Mouse (Mus musculus): ENCODE results near the gene Dpf3. TPM values are rescaled to one million over a fixed set of nuclear protein-coding genes. Genes with fewer than 3 reads are reported as not detected.

Dpf3 gene
- total and polyA plus RNA-seq, 2 experiments from 2014 or later: 5.2 to 15.3 TPM

DNA sequence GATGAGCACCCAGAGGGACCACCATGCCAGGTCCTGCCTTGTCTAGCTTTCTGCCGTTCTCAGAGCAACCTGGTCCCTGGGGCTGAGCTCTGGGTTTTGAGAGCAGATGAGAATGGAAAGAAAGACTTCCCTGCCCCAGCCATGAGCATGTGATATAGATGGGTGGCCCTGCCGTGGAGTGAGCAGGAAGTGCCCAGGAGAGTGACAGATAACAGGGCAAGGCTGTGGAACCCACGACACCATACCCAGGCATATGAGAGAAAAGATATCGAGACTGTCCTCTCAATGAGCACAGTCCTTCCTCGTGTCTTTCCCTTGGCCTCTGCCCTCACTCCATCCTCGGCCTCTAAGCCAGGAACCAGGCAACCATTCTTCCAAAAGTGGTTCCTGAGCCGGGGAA lies 172.8 kb downstream of the Dpf3 start:
- TF ChIP-seq EP300 (IDR thresholded peaks at IDR 0.05; ENCODE audit: low read depth): no peak
- no peak for TF ChIP-seq CTCF (IDR thresholded peaks at IDR 0.05; ENCODE audit: low read depth)
- Histone ChIP-seq H3K4me2 (ENCODE audit: low read depth, low read length) (no peak overlapping the region), H3K9ac (replicated peaks; ENCODE audit: low read depth, low read length) (no peak overlapping the region), H3K36me3 (replicated peaks; ENCODE audit: control insufficient read depth, insufficient read depth, low read length) (no peaks in the 10 kb centered on the region), H3K27me3 (ENCODE audit: control insufficient read depth, insufficient read depth, low read length) (no peaks in the 10 kb centered on the region), H3K9me3 (replicated peaks; ENCODE audit: control insufficient read depth, low read length) (no peaks in the 10 kb centered on the region), H3K4me1 (ENCODE audit: control insufficient read depth, insufficient read depth) (no peaks in the 10 kb centered on the region), H3K4me3 (ENCODE audit: low read depth, low read length) (no peak overlapping the region), H3K27ac (ENCODE audit: low read depth) (no peak overlapping the region)
- 53% methylated on average over 7 of the region's 7 CpGs for WGBS
- ATAC-seq (ENCODE audit: insufficient read depth, low read depth): no peak
- no peak for DNase-seq (ENCODE audit: low spot score)

DNA sequence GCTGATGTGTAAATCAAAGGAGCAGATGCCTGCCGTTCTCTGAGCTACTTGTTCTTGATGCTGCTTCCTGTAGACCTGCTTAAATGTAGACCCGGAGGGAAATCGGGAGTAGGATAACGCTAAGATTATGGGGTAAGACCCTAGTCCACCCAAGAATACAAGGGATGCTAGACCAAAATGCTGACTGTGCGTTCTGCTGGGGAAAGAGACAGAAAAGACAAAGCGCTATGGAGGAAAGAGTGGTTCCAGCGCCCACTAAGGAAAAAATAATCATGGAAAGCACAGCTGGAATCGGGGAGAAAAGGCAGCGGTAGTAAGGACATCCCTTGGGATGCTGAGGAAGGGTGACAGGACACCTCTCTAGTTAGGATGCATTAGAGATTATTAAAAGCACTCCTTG lies 174.7 kb downstream of the Dpf3 start:
- Histone ChIP-seq H3K4me3 (ENCODE audit: low read depth, low read length) (no peak overlapping the region), H3K4me1 (ENCODE audit: control insufficient read depth, insufficient read depth) (no peaks in the 10 kb centered on the region), H3K27me3 (ENCODE audit: control insufficient read depth, insufficient read depth, low read length) (no peaks in the 10 kb centered on the region), H3K4me2 (ENCODE audit: low read depth, low read length) (no peak overlapping the region), H3K9me3 (replicated peaks; ENCODE audit: control insufficient read depth, low read length) (no peaks in the 10 kb centered on the region), H3K9ac (replicated peaks; ENCODE audit: low read depth, low read length) (no peak overlapping the region), H3K36me3 (replicated peaks; ENCODE audit: control insufficient read depth, insufficient read depth, low read length) (no peaks in the 10 kb centered on the region), H3K27ac (ENCODE audit: low read depth) (no peak overlapping the region)
- no peak for TF ChIP-seq CTCF (IDR thresholded peaks at IDR 0.05; ENCODE audit: low read depth)
- no peak for TF ChIP-seq EP300 (IDR thresholded peaks at IDR 0.05; ENCODE audit: low read depth)
- no peak for DNase-seq (ENCODE audit: low spot score)
- ATAC-seq (ENCODE audit: insufficient read depth, low read depth): no peak
- 92% methylated on average over 9 of the region's 9 CpGs for WGBS

DNA sequence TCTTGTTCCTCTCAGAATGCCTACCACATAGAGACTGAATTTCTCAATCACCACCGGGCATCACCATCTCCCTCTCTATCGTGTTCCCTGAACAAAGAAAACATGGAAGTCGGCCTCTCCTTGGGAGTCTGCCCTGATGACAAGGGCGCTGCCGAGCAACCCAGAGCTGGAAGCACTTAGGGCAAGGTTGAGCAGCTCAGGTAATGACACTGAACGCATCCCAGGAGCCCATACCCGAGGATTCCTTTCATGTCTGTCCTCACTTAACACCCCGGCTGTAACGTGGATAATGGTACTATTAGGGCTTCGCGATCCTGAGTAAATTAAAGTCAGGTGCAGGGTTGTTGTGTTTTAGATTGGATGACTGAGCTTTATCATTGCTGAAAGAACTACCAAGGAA lies 176.9 kb downstream of the Dpf3 start:
- no peak overlapping the region for H3K4me3 ChIP-seq (ENCODE audit: low read depth, low read length)
- no peaks in the 10 kb centered on the region for H3K9me3 ChIP-seq (replicated peaks; ENCODE audit: control insufficient read depth, low read length)
- no peak overlapping the region for H3K27ac ChIP-seq (ENCODE audit: low read depth)
- 61% methylated on average over 11 of the region's 11 CpGs for WGBS
- DNase-seq (ENCODE audit: low spot score) (no peak), ATAC-seq (ENCODE audit: insufficient read depth, low read depth) (no peak)
- no peaks in the 10 kb centered on the region for H3K36me3 ChIP-seq (replicated peaks; ENCODE audit: control insufficient read depth, insufficient read depth, low read length)
- no peak overlapping the region for H3K9ac ChIP-seq (replicated peaks; ENCODE audit: low read depth, low read length)
- no peak for TF ChIP-seq CTCF (IDR thresholded peaks at IDR 0.05; ENCODE audit: low read depth)
- no peak for TF ChIP-seq EP300 (IDR thresholded peaks at IDR 0.05; ENCODE audit: low read depth)
- no peak overlapping the region for H3K4me2 ChIP-seq (ENCODE audit: low read depth, low read length)
- no peaks in the 10 kb centered on the region for H3K4me1 ChIP-seq (ENCODE audit: control insufficient read depth, insufficient read depth)
- H3K27me3 ChIP-seq (ENCODE audit: control insufficient read depth, insufficient read depth, low read length): no peaks in the 10 kb centered on the region

DNA sequence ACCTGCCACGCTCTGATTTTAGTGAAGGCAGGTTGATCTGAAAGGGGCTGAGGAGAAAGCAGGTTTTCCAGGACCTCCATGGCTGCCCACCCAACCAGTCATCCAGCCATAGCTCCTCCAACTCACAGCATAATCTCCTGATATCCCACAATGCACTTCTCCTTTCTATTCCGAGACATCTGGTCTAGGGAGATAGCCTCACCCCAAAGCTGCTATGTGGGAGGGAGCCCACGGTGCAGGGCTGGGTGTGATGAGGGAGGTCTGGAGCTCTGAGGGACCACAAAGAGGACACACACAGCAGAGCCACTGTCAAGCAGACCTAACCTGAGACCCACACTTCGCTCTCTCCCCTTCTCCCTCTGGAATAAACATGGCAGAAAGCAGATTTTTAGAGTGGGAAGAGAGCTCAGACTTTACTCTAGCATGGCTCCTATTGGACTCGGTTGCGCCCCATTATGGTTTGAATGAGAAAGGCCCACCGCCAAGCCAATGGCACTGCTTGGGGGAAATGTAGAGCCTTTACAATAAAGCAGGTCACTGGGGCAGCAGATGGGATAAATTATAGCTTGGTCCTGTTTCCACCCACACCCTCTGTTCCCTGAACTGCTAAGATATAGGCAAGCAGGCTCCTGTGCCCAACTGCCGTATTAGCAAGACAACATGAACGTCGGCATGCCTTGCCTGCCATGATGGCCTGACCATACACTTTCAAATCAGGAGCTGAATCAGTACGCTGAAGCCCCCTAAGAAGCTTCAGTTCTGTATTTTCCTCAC lies 178.3 kb downstream of the Dpf3 start:
- ATAC-seq (ENCODE audit: insufficient read depth, low read depth) (no peak), DNase-seq (ENCODE audit: low spot score) (no peak)
- H3K27me3 ChIP-seq (ENCODE audit: control insufficient read depth, insufficient read depth, low read length): no peaks in the 10 kb centered on the region
- WGBS: 78% methylated on average over 11 of the region's 11 CpGs
- no peak overlapping the region for H3K27ac ChIP-seq (ENCODE audit: low read depth)
- no peak for TF ChIP-seq CTCF (IDR thresholded peaks at IDR 0.05; ENCODE audit: low read depth)
- TF ChIP-seq EP300 (IDR thresholded peaks at IDR 0.05; ENCODE audit: low read depth): no peak
- no peak overlapping the region for H3K4me3 ChIP-seq (ENCODE audit: low read depth, low read length)
- H3K9me3 ChIP-seq (replicated peaks; ENCODE audit: control insufficient read depth, low read length): no peaks in the 10 kb centered on the region
- no peaks in the 10 kb centered on the region for H3K4me1 ChIP-seq (ENCODE audit: control insufficient read depth, insufficient read depth)
- no peak overlapping the region for H3K9ac ChIP-seq (replicated peaks; ENCODE audit: low read depth, low read length)
- no peaks in the 10 kb centered on the region for H3K36me3 ChIP-seq (replicated peaks; ENCODE audit: control insufficient read depth, insufficient read depth, low read length)
- H3K4me2 ChIP-seq (ENCODE audit: low read depth, low read length): no peak overlapping the region

DNA sequence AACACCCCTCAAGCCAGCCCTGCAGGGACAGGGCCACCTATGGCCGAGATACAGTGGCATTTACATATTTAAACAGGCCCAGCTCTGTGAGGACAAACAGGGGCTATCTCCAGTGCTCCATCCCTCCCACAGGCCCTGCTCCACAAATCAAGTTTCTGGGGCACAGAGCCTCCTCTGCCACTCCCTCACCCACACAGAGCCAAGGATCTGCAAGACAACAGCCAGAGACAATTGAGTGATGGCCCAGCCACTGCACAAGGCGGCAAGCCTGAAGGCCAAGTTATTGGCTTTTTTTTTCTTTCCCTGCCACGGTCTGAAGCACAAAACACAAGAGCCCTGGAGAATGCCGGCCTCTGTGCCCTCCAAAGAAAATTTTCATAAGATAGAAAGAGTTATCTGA lies 178.9 kb downstream of the Dpf3 start:
- no peak overlapping the region for H3K27ac ChIP-seq (ENCODE audit: low read depth)
- H3K4me3 ChIP-seq (ENCODE audit: low read depth, low read length): no peak overlapping the region
- no peak for TF ChIP-seq EP300 (IDR thresholded peaks at IDR 0.05; ENCODE audit: low read depth)
- no peak for TF ChIP-seq CTCF (IDR thresholded peaks at IDR 0.05; ENCODE audit: low read depth)
- H3K4me2 ChIP-seq (ENCODE audit: low read depth, low read length): no peak overlapping the region
- H3K9ac ChIP-seq (replicated peaks; ENCODE audit: low read depth, low read length): no peak overlapping the region
- H3K9me3 ChIP-seq (replicated peaks; ENCODE audit: control insufficient read depth, low read length): no peaks in the 10 kb centered on the region
- 0 out of 2 replicates have a peak, but pooled peaks cover 2% of the 10 kb centered on the region for H3K4me1 ChIP-seq (ENCODE audit: control insufficient read depth, insufficient read depth)
- H3K27me3 ChIP-seq (ENCODE audit: control insufficient read depth, insufficient read depth, low read length): no peaks in the 10 kb centered on the region
- DNase-seq (ENCODE audit: low spot score) (no peak), ATAC-seq (ENCODE audit: insufficient read depth, low read depth) (no peak)
- WGBS: 84% methylated on average over 4 of the region's 4 CpGs
- no peaks in the 10 kb centered on the region for H3K36me3 ChIP-seq (replicated peaks; ENCODE audit: control insufficient read depth, insufficient read depth, low read length)

DNA sequence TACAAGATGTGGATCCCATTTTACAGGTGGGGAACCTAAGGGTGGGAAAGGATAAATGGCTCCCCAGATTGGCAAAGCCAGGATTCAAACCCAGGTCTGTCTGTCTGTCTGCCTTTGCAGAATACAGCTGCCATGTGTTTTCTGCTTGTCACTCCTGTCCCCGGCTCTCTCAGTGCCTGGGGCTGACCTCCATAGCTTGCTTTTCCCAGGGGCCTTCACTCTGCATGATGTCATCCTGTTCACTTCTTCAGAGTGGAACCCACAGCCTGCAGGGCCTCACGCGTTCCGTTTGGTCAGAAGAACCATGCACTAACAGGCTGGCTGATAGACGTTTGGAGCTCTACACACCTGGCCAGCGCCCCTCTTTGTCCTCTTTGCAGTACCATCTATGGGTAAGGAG lies 184.3 kb downstream of the Dpf3 start:
- ATAC-seq (ENCODE audit: insufficient read depth, low read depth): no peak
- no peak for TF ChIP-seq CTCF (IDR thresholded peaks at IDR 0.05; ENCODE audit: low read depth)
- TF ChIP-seq EP300 (IDR thresholded peaks at IDR 0.05; ENCODE audit: low read depth): no peak
- Histone ChIP-seq H3K9ac (replicated peaks; ENCODE audit: low read depth, low read length) (0 out of 2 replicates have a peak overlapping the region, but pooled peaks have one; percentile 34), H3K4me3 (ENCODE audit: low read depth, low read length) (no peak overlapping the region), H3K36me3 (replicated peaks; ENCODE audit: control insufficient read depth, insufficient read depth, low read length) (no peaks in the 10 kb centered on the region; the same call in 1 of the 2 replicates), H3K4me2 (ENCODE audit: low read depth, low read length) (peak overlapping the region; percentile 50), H3K27me3 (ENCODE audit: control insufficient read depth, insufficient read depth, low read length) (no peaks in the 10 kb centered on the region), H3K9me3 (replicated peaks; ENCODE audit: control insufficient read depth, low read length) (no peaks in the 10 kb centered on the region), H3K27ac (ENCODE audit: low read depth) (peak overlapping the region; percentile 72), H3K4me1 (ENCODE audit: control insufficient read depth, insufficient read depth) (peaks cover 25% of the 10 kb centered on the region)
- 43% methylated on average over 6 of the region's 6 CpGs for WGBS
- DNase-seq (ENCODE audit: low spot score): no peak
